Mouse (Mus musculus) MEL (cell line): ENCODE measurements around the gene Ubr1. TPM values are rescaled to one million over a fixed set of nuclear protein-coding genes. Genes with fewer than 3 reads are reported as not detected.

Experiments used
- DNase-seq: peaks from one replicate; pipeline ENCODE4 v3.0.0; 2011; ENCODE audit warnings: low read depth, low spot score
- H3K27ac ChIP-seq: 2 replicates; pipeline ENCODE4 v1.5.1; 2012; ENCODE audit warnings: low read depth, mild to moderate bottlenecking, control low read depth, low read length, moderate library complexity; ENCODE audit not compliant: control insufficient read depth
- H3K27me3 ChIP-seq, 2 experiments: fragments of 150-350 bp in 1 of 2; sonication (generic) in 1 of 2; 2 replicates each; pipeline ENCODE4 v1.6.1; 2012; ENCODE audit warnings: low read length in 2 of 2, mild to moderate bottlenecking in 2 of 2, improper control_type of control experiment in 1 of 2, moderate library complexity in 1 of 2; ENCODE audit not compliant: insufficient read depth in 2 of 2, control insufficient read depth in 1 of 2
- H3K36me3 ChIP-seq, 2 experiments: 2 replicates each; pipeline ENCODE4 v1.6.1; 2012 to 2014; ENCODE audit warnings: low read length in 2 of 2, improper control_type of control experiment in 1 of 2, inconsistent platforms in 1 of 2, mild to moderate bottlenecking in 1 of 2; ENCODE audit not compliant: insufficient read depth in 2 of 2, control insufficient read depth in 1 of 2
- H3K4me1 ChIP-seq, 2 experiments: fragments of 150-350 bp in 1 of 2; sonication (generic) in 1 of 2; 2 replicates each; pipeline ENCODE4 v1.6.1; 2012; ENCODE audit warnings: low read length in 2 of 2, improper control_type of control experiment in 1 of 2, mild to moderate bottlenecking in 1 of 2; ENCODE audit not compliant: insufficient read depth in 2 of 2, control insufficient read depth in 1 of 2
- H3K4me3 ChIP-seq, 2 experiments: fragments of 150-350 bp in 1 of 2; sonication (generic) in 1 of 2; 2 replicates each; pipeline ENCODE4 v1.5.1; 2012; ENCODE audit warnings: low read depth in 2 of 2, low read length in 2 of 2, mild to moderate bottlenecking in 2 of 2, moderate library complexity in 2 of 2, control low read depth in 1 of 2, improper control_type of control experiment in 1 of 2; ENCODE audit not compliant: control insufficient read depth in 1 of 2, insufficient read depth in 1 of 2
- H3K79me2 ChIP-seq: 2 replicates; pipeline ENCODE4 v1.6.1; 2012; ENCODE audit warnings: mild to moderate bottlenecking, low read length, moderate library complexity; ENCODE audit not compliant: control insufficient read depth, poor library complexity, insufficient read depth
- H3K9ac ChIP-seq: 2 replicates; pipeline ENCODE4 v1.6.1; 2012; ENCODE audit warnings: low read depth, mild to moderate bottlenecking, control low read depth, low read length, moderate library complexity; ENCODE audit not compliant: control insufficient read depth, poor library complexity, severe bottlenecking
- H3K9me3 ChIP-seq: fragments of 150-350 bp; sonication (generic); replicated peaks from 2 replicates; pipeline ENCODE4 v1.6.1; 2012; ENCODE audit warnings: mild to moderate bottlenecking, low read length, improper control_type of control experiment, moderate library complexity; ENCODE audit not compliant: insufficient read depth
- CHD1 ChIP-seq: IDR thresholded peaks from 2 replicates; pipeline ENCODE4 v1.6.1; 2012; ENCODE audit warnings: low read depth, mild to moderate bottlenecking, inconsistent platforms, low read length, improper control_type of control experiment
- CHD2 ChIP-seq: IDR thresholded peaks from 2 replicates; pipeline ENCODE4 v1.6.1; 2011; ENCODE audit warnings: low read length, improper control_type of control experiment
- CTCF ChIP-seq, 3 experiments: IDR thresholded peaks in 2 of 3; conservative IDR thresholded peaks in 1 of 3; 2 replicates each; pipeline ENCODE4 v1.5.1; 2011 to 2012; ENCODE audit warnings: low read length in 3 of 3, low read depth in 2 of 3, mild to moderate bottlenecking in 2 of 3, improper control_type of control experiment in 1 of 3, inconsistent platforms in 1 of 3, mixed read lengths in 1 of 3, moderate library complexity in 1 of 3; ENCODE audit not compliant: control insufficient read depth in 1 of 3, insufficient read depth in 1 of 3, poor library complexity in 1 of 3, severe bottlenecking in 1 of 3
- E2F4 ChIP-seq: IDR thresholded peaks from 2 replicates; pipeline ENCODE4 v1.6.1; 2011; ENCODE audit warnings: low read depth, low read length, improper control_type of control experiment, borderline replicate concordance
- ELF1 ChIP-seq: IDR thresholded peaks from 2 replicates; pipeline ENCODE4 v1.6.1; 2014; ENCODE audit warnings: low read depth, mild to moderate bottlenecking, inconsistent platforms, low read length, improper control_type of control experiment, moderate library complexity
- ETS1 ChIP-seq: IDR thresholded peaks from 2 replicates; pipeline ENCODE4 v1.6.1; 2012; ENCODE audit warnings: low read depth, mild to moderate bottlenecking, inconsistent platforms, low read length, improper control_type of control experiment, moderate library complexity
- GABPA ChIP-seq: IDR thresholded peaks from 2 replicates; pipeline ENCODE4 v1.6.1; 2012; ENCODE audit warnings: low read depth, mild to moderate bottlenecking, inconsistent platforms, low read length, improper control_type of control experiment, moderate library complexity
- JUND ChIP-seq: IDR thresholded peaks from 2 replicates; pipeline ENCODE4 v1.6.1; 2011; ENCODE audit warnings: low read depth, mild to moderate bottlenecking, improper control_type of control experiment, low read length
- MAFK ChIP-seq: IDR thresholded peaks from 2 replicates; pipeline ENCODE4 v1.6.1; 2011; ENCODE audit warnings: low read depth, mild to moderate bottlenecking, low read length, improper control_type of control experiment, borderline replicate concordance
- MAX ChIP-seq: IDR thresholded peaks from 2 replicates; pipeline ENCODE4 v1.6.1; 2011; ENCODE audit warnings: low read length, improper control_type of control experiment
- MXI1 ChIP-seq: IDR thresholded peaks from 2 replicates; pipeline ENCODE4 v1.6.1; 2011; ENCODE audit warnings: mild to moderate bottlenecking, low read depth, low read length, improper control_type of control experiment
- MYC ChIP-seq: IDR thresholded peaks from 2 replicates; pipeline ENCODE4 v1.6.1; 2011; ENCODE audit warnings: low read depth, mild to moderate bottlenecking, low read length, improper control_type of control experiment, moderate library complexity
- NELFE ChIP-seq: IDR thresholded peaks from 2 replicates; pipeline ENCODE4 v1.6.1; 2011; ENCODE audit warnings: low read depth, low read length, improper control_type of control experiment
- POLR2AphosphoS2 ChIP-seq: IDR thresholded peaks from 2 replicates; pipeline ENCODE4 v1.6.1; 2011; ENCODE audit warnings: low read length, improper control_type of control experiment
- RAD21 ChIP-seq: IDR thresholded peaks from 2 replicates; pipeline ENCODE4 v1.6.1; 2011; ENCODE audit warnings: mild to moderate bottlenecking, low read depth, low read length, improper control_type of control experiment
- RCOR1 ChIP-seq: IDR thresholded peaks from 2 replicates; pipeline ENCODE4 v1.6.1; 2012; ENCODE audit warnings: low read depth, mild to moderate bottlenecking, inconsistent platforms, low read length, improper control_type of control experiment
- SIN3A ChIP-seq: IDR thresholded peaks from 2 replicates; pipeline ENCODE4 v1.6.1; 2012; ENCODE audit warnings: low read length, improper control_type of control experiment, inconsistent platforms
- SMC3 ChIP-seq: IDR thresholded peaks from 2 replicates; pipeline ENCODE4 v1.6.1; 2011; ENCODE audit warnings: low read depth, low read length, improper control_type of control experiment
- TCF12 ChIP-seq: IDR thresholded peaks from 2 replicates; pipeline ENCODE4 v1.6.1; 2014; ENCODE audit warnings: low read depth, mild to moderate bottlenecking, inconsistent platforms, low read length, improper control_type of control experiment, moderate library complexity
- USF1 ChIP-seq: IDR thresholded peaks from 2 replicates; pipeline ENCODE4 v1.6.1; 2014; ENCODE audit warnings: low read depth, mild to moderate bottlenecking, inconsistent platforms, low read length, improper control_type of control experiment, moderate library complexity
- USF2 ChIP-seq, 2 experiments: IDR thresholded peaks; 2 replicates each; pipeline ENCODE4 v1.6.1; 2011 to 2012; ENCODE audit warnings: improper control_type of control experiment in 2 of 2, low read length in 2 of 2, borderline replicate concordance in 1 of 2, inconsistent platforms in 1 of 2, low read depth in 1 of 2, mild to moderate bottlenecking in 1 of 2; ENCODE audit not compliant: insufficient read depth in 1 of 2
- ZKSCAN1 ChIP-seq: IDR thresholded peaks from 2 replicates; pipeline ENCODE4 v1.6.1; 2012; ENCODE audit warnings: low read depth, mild to moderate bottlenecking, inconsistent platforms, low read length, improper control_type of control experiment, moderate library complexity
- ZMIZ1 ChIP-seq: IDR thresholded peaks from 2 replicates; pipeline ENCODE4 v1.6.1; 2012; ENCODE audit warnings: low read depth, mild to moderate bottlenecking, inconsistent platforms, low read length, improper control_type of control experiment, moderate library complexity
- polyA plus RNA-seq, 2 experiments: library from polyadenylated mRNA; stranded (reverse) in 1 of 2; unstranded in 1 of 2; fragments of >175 nt in 1 of 2; fragments of >200 nt in 1 of 2; gene quantifications; 2 replicates each; pipeline versions ENCODE4 v1.2.1 to v1.2.4; 2012; ENCODE audit warnings: low replicate concordance in 2 of 2, low read depth in 1 of 2; ENCODE audit not compliant: insufficient read length in 2 of 2, insufficient read depth in 1 of 2, missing spikeins in 1 of 2
- total RNA-seq: library from RNA; depleted of rRNA; stranded (reverse); fragments of 300-350 nt; gene quantifications from 2 replicates; pipeline ENCODE4 v1.2.3, GENCODE M21; 2012

Gene Ubr1
- total and polyA plus RNA-seq, 3 experiments, result 12.8 to 27.8 TPM; not detected in 1

DNA sequence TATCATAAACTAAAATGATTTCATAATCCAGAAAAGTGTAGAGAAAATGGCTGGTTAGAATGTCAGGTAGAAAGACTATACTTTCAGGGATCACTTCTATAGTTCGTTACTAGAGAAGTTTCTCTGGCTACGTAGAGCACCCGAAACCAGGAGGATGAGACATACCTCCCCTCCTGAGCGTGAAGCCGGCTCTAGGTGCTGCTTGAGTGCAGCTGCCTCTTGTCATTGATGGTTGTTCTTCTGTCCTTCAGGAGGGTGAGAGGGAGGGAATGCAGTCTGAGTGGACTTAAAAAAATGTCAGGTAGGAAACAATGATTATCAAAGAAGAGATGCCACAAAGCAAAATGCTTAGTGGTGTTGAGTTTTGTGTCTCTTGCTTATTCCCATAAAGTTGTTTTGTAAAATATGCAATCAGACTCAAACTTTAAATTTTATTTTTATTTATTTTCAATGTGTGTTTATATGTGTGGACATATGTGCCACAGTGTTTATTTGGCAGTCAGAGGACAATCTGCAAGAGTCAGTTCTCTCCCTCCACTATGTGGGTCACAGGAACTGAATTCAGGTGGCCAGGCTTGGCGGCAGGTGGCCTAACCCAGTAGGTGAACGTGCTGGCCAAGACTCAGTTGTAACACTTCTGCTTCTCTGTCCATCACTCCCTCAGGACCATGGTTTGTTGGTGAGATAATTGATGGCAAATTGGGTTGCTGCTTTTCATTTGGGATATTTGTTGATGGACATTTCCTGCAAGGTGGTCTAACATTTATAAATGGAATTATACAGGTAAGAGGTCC, 33.7 kb upstream of the Ubr1 start:
- Histone ChIP-seq H3K79me2 (peaks cover 2% of the 10 kb centered on the region), H3K4me1 (peaks cover 0 to 3% of the 10 kb centered on the region in 2 experiments; a peak in 1 of 4 replicates), H3K9me3 (no peaks in the 10 kb centered on the region), H3K4me3 (no peak overlapping the region), H3K27me3 (no peaks in the 10 kb centered on the region), H3K27ac (no peak overlapping the region), H3K36me3 (peaks cover 0 to 2% of the 10 kb centered on the region in 2 experiments; a peak in 2 of 4 replicates), H3K9ac (no peak overlapping the region)
- TF ChIP-seq E2F4, result no peak
- no peak for TF ChIP-seq TCF12
- TF ChIP-seq SMC3, result no peak
- TF ChIP-seq RCOR1, result no peak
- no peak for TF ChIP-seq SIN3A
- TF ChIP-seq ELF1, result no peak
- no peak for TF ChIP-seq MAFK
- TF ChIP-seq MXI1, result no peak
- TF ChIP-seq CTCF (IDR thresholded peaks at IDR 0.05 in 2 of 3, conservative IDR thresholded peaks at IDR 0.05 in 1 of 3; ENCODE audit: control insufficient read depth in 1 of 3, insufficient read depth in 1 of 3, low read depth in 2 of 3, low read length in 3 of 3, poor library complexity in 1 of 3, severe bottlenecking in 1 of 3), result no peak
- no peak for TF ChIP-seq ZMIZ1
- TF ChIP-seq ETS1, result no peak
- no peak for TF ChIP-seq MAX
- no peak for TF ChIP-seq CHD2
- TF ChIP-seq POLR2AphosphoS2, result no peak
- no peak for DNase-seq

DNA sequence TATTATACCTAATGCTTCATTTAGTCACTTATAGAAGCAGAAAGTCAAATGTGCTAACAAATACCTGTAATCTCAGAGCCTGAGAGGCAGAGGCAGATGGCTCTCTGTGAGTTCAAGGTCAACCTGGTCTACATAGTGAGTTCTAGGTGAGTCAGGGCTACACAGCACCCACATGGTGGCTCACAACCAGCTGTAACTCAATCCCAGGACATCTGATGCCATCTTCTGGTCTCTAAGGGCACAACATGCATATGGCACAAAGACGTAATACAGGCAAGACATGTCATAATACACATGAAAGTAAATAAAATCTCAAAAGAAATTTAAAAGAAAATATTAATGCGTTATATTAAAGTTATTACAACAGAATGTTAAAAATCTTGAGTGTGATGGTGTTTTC, 33.1 kb upstream of the Ubr1 start:
- Histone ChIP-seq H3K27ac (no peak overlapping the region), H3K9ac (no peak overlapping the region), H3K4me3 (no peak overlapping the region), H3K36me3 (no peaks in the 10 kb centered on the region; a peak in 1 of 4 replicates), H3K27me3 (no peaks in the 10 kb centered on the region), H3K4me1 (no peaks in the 10 kb centered on the region; a peak in 1 of 4 replicates), H3K9me3 (no peaks in the 10 kb centered on the region), H3K79me2 (no peaks in the 10 kb centered on the region)
- TF ChIP-seq CTCF (IDR thresholded peaks at IDR 0.05 in 2 of 3, conservative IDR thresholded peaks at IDR 0.05 in 1 of 3; ENCODE audit: control insufficient read depth in 1 of 3, insufficient read depth in 1 of 3, low read depth in 2 of 3, low read length in 3 of 3, poor library complexity in 1 of 3, severe bottlenecking in 1 of 3) (peak; percentile 23 to 73 (median 26); a peak in 5 of 6 replicates), SMC3 (peak; percentile 63), USF1 (no peak), JUND (no peak), RAD21 (peak; percentile 61), ZKSCAN1 (no peak), MYC (peak; percentile 47; the same call in 1 of the 2 replicates), NELFE (no peak), ETS1 (no peak), USF2 (IDR thresholded peaks at IDR 0.05; ENCODE audit: borderline replicate concordance in 1 of 2, insufficient read depth in 1 of 2, low read depth in 1 of 2, low read length in 2 of 2) (no peak), GABPA (no peak), RCOR1 (no peak), CHD1 (no peak), E2F4 (no peak)
- peak; percentile 67 for DNase-seq
